Mouse (Mus musculus) small intestine, adult 2 months (tissue): ENCODE measurements around the gene Syne1. TPM values are rescaled to one million over a fixed set of nuclear protein-coding genes. Genes with fewer than 3 reads are reported as not detected.

Source experiments
- H3K27ac ChIP-seq: fragments of 200-500 bp; 2 replicates; pipeline ENCODE4 v1.5.1; 2012; ENCODE audit warnings: low read depth, low read length, control low read depth, inconsistent platforms; ENCODE audit not compliant: insufficient read depth
- H3K27me3 ChIP-seq: fragments of 200-500 bp; 2 replicates; pipeline ENCODE4 v1.6.1; 2012; ENCODE audit warnings: mild to moderate bottlenecking, moderate library complexity, low read length, inconsistent platforms; ENCODE audit not compliant: control insufficient read depth, insufficient read depth
- H3K36me3 ChIP-seq: fragments of 200-500 bp; 2 replicates; pipeline ENCODE4 v1.6.1; 2012; ENCODE audit warnings: mild to moderate bottlenecking, low read length, control low read depth, inconsistent platforms; ENCODE audit not compliant: control insufficient read depth, insufficient read depth
- H3K4me1 ChIP-seq: fragments of 200-500 bp; 2 replicates; pipeline ENCODE4 v1.6.1; 2012; ENCODE audit warnings: low read length, inconsistent platforms, mixed read lengths; ENCODE audit not compliant: control insufficient read depth, insufficient read depth, insufficient read length
- H3K4me3 ChIP-seq: fragments of 200-500 bp; 2 replicates; pipeline ENCODE4 v1.5.1; 2012; ENCODE audit warnings: low read depth, mild to moderate bottlenecking, control low read depth, inconsistent platforms, low read length, moderate library complexity
- CTCF ChIP-seq: fragments of 200-500 bp; IDR thresholded peaks from 2 replicates; pipeline ENCODE4 v1.5.1; 2012; ENCODE audit warnings: low read depth, mild to moderate bottlenecking, control low read depth, inconsistent platforms, low read length, moderate library complexity, mixed read lengths; ENCODE audit not compliant: insufficient replicate concordance, insufficient read length; ENCODE audit errors: extremely low read depth
- POLR2A ChIP-seq: fragments of 200-500 bp; IDR thresholded peaks from 2 replicates; pipeline ENCODE4 v1.6.1; 2012; ENCODE audit warnings: low read depth, mild to moderate bottlenecking, control low read depth, inconsistent platforms, low read length, moderate library complexity
- WGBS: fragments of 180-500 bp; shearing (Covaris S2); methylation state at CpG from one replicate; pipeline ENCODE4 v1.1.7; 2018; 5-methylcytosine and 5-hydroxymethylcytosine counted together
- polyA plus RNA-seq: library from polyadenylated mRNA; depleted of rRNA; stranded (reverse); fragments of >200 nt; gene quantifications from 2 replicates; pipeline ENCODE4 v1.2.3, GENCODE M21; 2012

Gene Syne1
- polyA plus RNA-seq, 1 experiment, result 10.0 TPM

DNA sequence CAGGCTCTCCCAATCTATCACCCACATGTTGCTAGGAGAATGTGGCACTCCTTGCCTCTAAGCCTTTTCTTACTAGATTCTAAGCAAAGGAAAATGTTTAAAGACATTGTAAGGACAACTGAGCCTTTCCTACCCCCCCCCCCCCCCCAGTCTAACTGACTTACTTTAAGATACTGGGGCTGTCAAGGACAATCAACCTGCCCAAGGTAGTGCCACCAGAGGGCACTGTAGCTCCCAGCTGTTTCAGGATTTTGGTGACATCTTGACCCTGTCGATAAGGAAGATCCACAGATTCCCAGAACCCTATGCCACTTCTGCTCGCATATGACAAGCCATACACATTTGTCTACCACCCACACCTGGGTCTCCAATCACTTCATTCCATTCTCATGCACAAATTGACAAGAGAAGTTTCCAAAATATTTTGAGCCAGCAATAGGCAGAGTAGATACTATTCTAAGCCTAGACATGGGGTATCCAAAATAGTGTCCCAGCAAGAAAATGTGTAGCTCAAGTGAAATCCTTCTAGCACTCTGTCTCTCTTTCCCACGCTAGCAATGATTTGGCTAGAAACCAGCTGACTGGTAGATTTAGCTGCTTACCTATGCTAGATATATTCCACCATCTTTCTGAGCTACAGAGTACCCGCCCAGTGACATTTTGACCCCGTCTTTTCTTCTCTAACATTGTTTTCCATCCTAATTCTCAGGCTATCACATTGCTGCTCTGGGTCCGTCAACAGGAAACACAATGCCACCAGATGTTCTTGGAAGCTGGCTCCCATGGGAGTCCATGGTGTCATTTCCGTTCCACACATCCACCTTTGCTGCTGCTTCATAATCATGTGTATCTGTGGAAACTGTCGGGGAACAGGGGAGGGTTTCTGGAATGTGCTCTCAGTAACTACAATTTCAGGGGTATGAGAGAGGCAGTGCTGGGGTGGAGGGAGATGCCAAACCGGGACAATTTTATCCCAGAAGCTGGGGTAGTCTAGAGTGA is 70.4 kb downstream of the Syne1 start:
- no peak overlapping the region for H3K27ac ChIP-seq
- H3K27me3 ChIP-seq, result no peaks in the 10 kb centered on the region
- WGBS, result 69% methylated on average over 9 of the region's 9 CpGs
- no peak for TF ChIP-seq CTCF
- no peak for TF ChIP-seq POLR2A
- H3K4me3 ChIP-seq, result no peak overlapping the region
- no peaks in the 10 kb centered on the region for H3K36me3 ChIP-seq
- no peaks in the 10 kb centered on the region for H3K4me1 ChIP-seq

DNA sequence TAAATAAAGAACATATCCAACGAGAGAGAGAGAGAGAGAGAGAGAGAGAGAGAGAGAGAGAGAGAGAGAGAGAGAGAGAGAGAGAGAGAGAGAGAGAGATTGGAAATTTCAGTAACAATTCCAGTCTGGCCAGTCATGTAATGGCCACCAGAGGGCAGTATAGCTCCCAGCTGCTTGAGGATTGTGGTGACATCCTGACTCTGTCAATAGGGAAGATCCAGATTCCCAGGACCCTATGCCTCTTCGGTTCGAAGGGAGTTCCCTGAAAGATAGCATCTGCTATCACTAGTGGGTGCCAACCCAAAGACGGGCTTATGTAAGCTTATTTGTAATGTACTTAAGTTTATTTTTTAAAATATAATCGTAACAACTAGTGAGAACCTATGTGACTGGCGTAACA is 71.2 kb downstream of the Syne1 start:
- H3K4me1 ChIP-seq, result no peaks in the 10 kb centered on the region
- no peak overlapping the region for H3K4me3 ChIP-seq
- TF ChIP-seq CTCF, result peak; percentile 53; the same call in 1 of the 2 replicates
- TF ChIP-seq POLR2A, result no peak
- WGBS, result 36% methylated on average over 6 of the region's 6 CpGs
- no peaks in the 10 kb centered on the region for H3K36me3 ChIP-seq
- H3K27ac ChIP-seq, result no peak overlapping the region
- H3K27me3 ChIP-seq, result no peaks in the 10 kb centered on the region

DNA sequence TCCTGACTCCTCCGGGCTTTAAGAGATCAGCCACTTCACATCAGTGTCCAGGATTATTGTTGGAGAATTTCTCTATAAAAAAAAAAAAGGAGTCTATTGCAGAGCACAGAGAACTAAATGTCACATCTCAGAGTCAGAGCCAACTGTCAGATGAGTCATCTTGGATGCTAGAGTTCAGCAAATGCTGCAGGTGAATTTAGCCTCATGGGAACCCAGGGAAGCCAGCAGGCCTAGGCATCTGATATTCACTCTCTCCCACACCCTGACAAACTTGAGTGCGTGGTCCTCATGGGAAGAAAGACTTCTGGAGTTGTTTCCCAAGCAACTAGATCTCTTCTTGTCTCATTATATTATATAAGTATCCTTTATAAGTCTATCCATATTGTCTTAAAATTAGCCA is 82.6 kb downstream of the Syne1 start:
- no peak overlapping the region for H3K27ac ChIP-seq
- no peaks in the 10 kb centered on the region for H3K27me3 ChIP-seq
- H3K36me3 ChIP-seq, result no peaks in the 10 kb centered on the region
- no peak overlapping the region for H3K4me3 ChIP-seq
- no peak for TF ChIP-seq CTCF
- TF ChIP-seq POLR2A, result no peak
- H3K4me1 ChIP-seq, result no peaks in the 10 kb centered on the region
- WGBS, result 86% methylated on average over 2 of the region's 2 CpGs

DNA sequence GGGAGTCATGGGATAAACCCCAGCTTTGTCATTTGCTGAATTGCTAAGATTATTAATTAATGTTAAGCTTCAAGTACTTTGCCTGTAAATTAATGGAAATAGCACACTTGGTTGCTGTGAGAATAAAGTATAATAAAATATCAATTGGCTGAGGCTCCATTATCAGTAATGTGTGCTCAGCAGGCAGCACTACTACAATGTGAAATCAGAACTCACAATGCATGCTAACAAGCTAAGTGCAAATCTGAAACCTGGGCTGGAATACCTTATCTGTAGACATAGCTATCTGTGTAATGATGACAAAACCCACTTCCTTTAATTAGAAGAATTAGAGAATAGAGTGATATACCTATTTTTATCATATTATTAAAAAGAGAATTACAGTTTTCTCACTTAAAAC is 97.5 kb downstream of the Syne1 start:
- H3K27me3 ChIP-seq, result no peaks in the 10 kb centered on the region
- H3K4me1 ChIP-seq, result no peaks in the 10 kb centered on the region
- TF ChIP-seq POLR2A, result no peak
- TF ChIP-seq CTCF, result no peak
- no peak overlapping the region for H3K27ac ChIP-seq
- H3K4me3 ChIP-seq, result no peak overlapping the region
- H3K36me3 ChIP-seq, result no peaks in the 10 kb centered on the region

DNA sequence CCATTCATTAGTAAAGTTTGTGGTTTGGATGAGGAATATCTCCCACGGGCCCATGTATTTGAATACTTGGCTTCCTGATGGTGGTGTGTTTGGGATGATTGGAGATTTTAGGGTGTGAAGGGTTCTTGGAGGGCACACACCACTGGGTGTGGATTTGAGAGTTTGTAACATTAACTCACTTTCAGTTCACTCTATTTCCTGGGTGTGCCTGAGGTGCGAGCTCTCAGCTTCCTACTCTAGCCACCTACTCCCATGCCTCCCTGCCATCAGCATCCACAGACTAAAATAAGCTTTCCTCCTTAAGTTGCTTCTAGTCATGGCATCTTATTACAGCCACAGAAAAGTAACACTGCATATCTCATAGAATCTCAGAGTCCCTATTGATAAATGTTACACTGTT is 101.3 kb downstream of the Syne1 start:
- 91% methylated on average over 2 of the region's 2 CpGs for WGBS
- no peaks in the 10 kb centered on the region for H3K4me1 ChIP-seq
- no peak overlapping the region for H3K27ac ChIP-seq
- no peak overlapping the region for H3K4me3 ChIP-seq
- TF ChIP-seq CTCF (no peak), POLR2A (no peak)
- H3K27me3 ChIP-seq, result no peaks in the 10 kb centered on the region
- no peaks in the 10 kb centered on the region for H3K36me3 ChIP-seq

DNA sequence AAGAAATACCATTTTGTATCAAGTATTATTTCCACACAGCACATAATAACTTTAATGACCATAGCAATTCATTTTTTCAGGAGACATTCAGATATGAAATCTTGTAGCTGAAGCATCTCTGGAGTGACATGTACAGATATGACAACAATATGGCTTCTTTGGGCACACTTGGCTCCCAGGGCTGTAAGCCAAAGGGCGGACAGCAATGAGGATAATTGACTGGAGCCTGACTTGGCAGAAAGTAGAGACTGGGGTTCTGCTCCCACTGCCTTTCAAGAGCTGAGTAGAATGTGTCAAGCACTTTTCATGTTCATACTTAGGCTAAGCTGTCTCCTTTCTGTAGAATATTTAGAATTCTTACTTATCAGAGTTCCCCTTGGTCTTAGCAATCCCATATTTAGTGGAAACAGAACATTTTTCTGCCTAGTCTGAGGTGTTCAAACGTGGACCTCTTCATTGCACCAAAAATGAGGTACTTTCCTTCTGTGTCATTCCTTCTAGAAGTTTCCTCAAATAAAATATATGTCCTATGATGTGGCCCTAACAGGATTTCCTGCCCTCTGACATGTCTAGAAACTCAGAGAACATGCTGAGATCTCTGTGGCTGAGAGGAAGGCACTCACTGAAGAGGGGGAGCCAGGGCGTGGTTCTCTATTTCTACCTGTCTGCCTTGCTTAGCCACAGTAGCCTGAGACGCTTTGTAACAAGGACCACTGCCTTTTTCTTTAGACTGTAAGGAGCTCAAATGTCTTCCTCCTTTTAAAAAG is 103.1 kb downstream of the Syne1 start:
- no peak overlapping the region for H3K4me3 ChIP-seq
- H3K27ac ChIP-seq, result no peak overlapping the region
- no peaks in the 10 kb centered on the region for H3K27me3 ChIP-seq
- H3K36me3 ChIP-seq, result no peaks in the 10 kb centered on the region
- TF ChIP-seq CTCF (no peak), POLR2A (no peak)
- H3K4me1 ChIP-seq, result no peaks in the 10 kb centered on the region
- WGBS, result 54% methylated on average over 4 of the region's 4 CpGs

DNA sequence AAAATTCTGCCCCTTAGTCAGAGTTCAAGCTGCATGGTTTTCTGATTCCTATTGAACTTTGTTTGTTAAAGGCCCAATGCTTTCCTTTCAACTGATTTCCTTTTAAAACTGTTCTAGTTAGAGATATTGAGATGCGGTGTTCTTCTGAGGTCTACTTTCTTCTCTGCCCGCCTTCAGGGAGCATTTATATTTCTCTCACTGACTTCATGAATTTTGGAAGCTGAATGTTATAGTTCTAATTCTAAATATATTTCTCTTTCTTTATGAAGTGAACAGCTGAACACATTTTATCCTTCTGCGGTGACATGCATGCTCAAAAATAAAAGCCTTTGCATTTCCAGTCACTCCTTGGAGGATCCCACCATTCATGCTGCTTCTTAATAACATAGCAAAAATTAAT is 106.0 kb downstream of the Syne1 start:
- no peak for TF ChIP-seq CTCF
- TF ChIP-seq POLR2A, result no peak
- Histone ChIP-seq H3K4me1 (no peaks in the 10 kb centered on the region), H3K36me3 (no peaks in the 10 kb centered on the region), H3K4me3 (no peak overlapping the region), H3K27ac (no peak overlapping the region), H3K27me3 (no peaks in the 10 kb centered on the region)
- WGBS, result 93% methylated on average over 3 of the region's 3 CpGs
